Mouse (Mus musculus) urinary bladder, postnatal 10 days (tissue): Measurements from ENCODE around the gene Ccdc78.

Experiments used
- DNase-seq: peaks from one replicate; pipeline ENCODE4 v3.0.0; 2022; ENCODE audit warnings: low spot score

Ccdc78 gene

DNA sequence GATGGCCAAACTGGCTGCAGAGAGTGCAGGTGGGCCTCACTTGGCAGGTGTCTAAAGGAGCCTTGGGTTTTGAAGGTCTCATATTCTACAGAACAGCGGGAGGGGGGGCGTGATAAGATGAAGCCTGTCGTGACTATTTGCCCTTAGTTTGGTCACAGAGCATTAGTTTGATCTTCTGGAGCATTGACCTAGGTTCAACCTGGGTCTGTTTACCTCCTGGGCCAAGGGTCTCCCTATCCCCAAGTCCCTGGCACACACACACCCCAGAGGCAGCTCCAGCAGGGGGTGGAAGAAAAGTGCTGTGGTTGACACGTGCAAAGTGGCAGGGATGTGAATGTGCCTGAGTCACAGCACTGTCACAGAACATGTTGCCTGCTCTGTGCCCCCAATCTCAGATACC is 24.5 kb downstream of the Ccdc78 start:
- no peak for DNase-seq

DNA sequence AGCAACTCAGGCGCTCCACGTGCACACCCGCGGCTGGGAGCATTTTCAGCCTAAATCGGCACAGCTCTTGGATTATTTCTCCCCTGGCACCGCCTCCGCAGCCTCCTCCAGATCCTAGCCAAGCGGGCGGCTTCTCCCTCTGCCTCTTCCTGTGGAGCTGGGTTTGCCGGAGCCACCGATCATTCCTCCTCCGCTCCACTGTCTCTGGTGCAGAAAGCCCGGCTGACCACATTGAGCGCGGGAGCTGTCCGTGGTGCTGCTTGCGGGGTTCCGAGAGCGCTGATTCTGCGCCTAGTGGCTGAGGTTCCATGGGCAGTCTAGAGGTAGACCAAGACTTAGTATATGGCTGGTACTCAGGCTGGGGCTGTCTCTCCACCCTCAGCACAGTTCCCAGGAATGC is 27.1 kb downstream of the Ccdc78 start:
- no peak for DNase-seq

DNA sequence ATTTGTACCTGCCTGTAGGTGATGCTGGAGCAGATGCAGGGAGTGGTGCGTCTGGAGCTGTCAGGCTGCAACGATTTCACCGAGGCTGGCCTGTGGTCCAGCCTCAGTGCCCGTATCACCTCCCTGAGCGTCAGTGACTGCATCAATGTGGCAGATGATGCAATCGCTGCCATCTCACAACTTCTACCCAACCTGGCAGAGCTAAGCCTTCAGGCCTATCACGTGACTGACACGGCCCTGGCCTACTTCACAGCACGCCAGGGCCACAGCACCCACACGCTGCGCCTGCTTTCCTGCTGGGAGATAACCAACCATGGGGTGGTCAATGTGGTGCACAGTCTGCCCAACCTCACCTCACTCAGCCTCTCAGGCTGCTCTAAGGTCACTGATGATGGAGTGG is 31.3 kb downstream of the Ccdc78 start:
- no peak for DNase-seq

DNA sequence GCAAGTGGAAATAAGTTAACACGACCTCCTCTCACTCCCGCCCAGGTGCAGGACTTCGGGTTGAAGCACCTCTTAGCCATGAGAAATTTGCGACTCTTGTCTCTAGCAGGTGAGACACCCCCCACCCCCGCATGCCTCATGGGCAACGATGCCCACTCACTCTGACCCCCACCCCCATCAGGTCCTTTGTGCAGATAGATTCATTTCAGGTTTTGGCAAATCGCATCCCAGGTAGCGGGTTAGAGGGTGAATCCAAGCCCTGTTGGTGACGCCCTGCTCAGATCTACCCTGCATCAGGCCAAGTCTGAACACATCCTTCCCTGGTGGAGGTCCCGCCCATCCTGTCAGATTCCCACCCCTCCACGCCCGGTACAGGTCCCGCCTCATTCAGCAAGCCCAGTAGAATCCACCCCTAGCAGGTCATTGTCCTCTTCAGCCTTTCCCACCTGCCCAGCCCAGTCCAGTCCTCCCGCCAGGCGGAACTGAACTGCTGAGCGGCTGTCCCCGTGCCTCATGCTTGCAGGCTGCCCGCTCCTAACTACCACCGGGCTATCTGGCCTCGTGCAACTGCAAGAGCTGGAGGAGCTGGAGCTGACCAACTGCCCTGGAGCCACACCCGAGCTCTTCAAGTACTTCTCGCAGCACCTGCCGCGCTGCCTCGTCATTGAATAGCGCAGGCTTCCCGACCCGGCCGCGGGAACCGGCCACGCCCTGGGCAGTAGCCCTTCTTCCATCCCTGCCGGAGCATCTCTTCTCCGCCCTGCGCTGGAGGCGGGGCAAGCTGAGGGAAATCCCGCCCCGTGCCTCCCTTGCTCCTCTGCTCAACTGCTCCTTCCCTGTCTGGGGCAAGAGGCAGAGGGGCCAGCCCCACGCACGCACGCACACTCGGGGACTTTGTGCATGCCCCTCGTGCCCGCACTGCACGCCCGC is 32.7 kb downstream of the Ccdc78 start:
- no peak for DNase-seq

DNA sequence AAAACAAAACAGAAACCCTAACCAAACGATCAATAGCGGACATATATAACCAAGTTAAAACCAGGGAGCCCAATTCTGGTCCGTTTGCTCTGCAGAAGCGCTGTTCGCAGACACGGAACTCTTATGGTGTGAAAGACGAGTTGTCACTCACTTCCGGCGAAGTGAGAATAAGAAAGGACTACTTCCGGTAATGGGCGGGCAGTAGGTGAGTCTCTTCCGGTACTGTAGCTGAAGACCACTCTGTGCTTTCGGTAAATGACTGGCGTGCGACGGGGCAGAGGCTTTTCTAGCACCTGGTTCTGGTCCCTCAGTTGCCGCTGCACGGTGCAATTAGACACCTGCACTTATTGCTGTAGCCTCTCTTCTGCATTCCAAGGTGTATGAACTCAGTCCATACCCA is 37.1 kb downstream of the Ccdc78 start, which contains the start of gene Wdr24:
TSS of gene Wdr24 (plus strand) at position 176 of the 400 bp plus-strand sequence.
- DNase-seq: no peak

DNA sequence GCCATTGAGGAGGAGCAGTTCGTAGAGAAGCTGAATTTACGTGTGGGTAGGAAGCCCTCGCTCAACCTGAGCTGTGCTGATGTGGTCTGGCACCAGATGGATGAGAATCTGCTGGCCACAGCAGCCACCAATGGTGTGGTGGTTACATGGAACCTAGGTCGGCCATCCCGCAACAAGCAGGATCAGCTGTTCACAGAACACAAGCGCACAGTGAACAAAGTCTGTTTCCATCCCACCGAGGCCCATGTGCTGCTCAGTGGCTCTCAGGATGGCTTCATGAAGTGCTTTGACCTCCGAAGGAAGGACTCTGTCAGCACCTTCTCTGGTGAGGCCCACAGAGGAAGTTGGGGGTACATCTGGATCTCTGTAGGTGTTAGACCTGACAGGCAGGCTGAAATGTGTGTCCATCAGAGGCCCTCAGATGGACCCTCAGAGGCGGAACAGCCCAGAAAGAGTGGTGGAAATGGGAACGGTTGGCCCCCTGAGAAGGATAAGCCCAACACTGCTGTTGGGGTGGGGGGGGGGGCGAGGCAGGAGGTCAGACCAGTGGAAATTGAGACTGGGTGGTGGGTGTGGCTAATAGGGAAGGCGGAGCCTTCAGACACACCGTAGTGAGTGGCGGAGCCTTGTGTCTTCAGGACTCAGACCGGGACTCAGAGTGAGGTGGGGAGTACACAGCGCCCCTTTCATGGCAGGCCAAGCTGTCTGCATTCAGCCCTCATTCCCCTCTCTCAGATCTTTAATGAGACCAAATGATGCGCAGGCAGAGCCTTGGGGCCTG is 38.2 kb downstream of the Ccdc78 start:
- no peak for DNase-seq

DNA sequence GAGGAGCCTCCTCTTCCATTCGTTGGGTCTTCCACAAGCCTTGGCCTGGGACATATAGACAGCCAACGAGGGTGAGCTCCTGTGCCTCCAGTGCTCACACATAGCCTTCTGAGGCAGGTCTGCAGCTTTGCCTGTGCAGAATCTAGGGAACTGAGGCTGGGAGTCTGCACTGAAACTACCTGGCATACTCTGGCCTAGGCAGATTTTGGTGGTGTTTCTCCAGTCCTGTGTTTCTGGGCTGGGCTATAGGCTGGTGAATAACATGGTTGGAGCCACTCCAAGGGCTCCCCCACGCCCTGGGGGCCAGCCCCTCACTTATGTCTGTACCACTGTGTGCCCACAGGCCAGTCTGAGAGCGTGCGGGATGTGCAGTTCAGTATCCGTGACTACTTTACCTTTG is 38.9 kb downstream of the Ccdc78 start:
- DNase-seq: no peak

DNA sequence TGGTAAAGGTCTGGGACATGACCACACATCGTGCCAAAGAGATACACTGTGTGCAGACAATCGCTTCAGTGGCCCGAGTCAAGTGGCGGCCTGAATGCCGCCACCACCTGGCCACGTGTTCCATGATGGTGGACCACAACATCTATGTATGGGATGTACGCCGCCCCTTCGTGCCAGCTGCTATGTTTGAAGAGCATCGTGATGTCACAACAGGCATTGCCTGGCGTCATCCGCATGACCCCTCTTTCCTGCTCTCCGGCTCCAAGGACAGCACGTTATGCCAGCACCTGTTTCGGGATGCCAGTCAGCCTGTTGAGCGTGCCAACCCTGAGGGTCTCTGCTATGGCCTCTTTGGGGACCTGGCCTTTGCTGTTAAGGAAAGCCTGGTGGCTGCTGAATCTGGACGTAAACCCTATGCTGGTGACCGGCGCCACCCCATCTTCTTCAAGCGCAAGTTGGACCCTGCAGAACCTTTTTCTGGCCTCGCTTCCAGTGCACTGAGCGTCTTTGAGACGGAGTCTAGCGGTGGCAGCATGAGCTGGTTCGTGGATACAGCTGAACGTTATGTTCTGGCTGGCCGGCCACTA is 39.7 kb downstream of the Ccdc78 start:
- DNase-seq: no peak

DNA sequence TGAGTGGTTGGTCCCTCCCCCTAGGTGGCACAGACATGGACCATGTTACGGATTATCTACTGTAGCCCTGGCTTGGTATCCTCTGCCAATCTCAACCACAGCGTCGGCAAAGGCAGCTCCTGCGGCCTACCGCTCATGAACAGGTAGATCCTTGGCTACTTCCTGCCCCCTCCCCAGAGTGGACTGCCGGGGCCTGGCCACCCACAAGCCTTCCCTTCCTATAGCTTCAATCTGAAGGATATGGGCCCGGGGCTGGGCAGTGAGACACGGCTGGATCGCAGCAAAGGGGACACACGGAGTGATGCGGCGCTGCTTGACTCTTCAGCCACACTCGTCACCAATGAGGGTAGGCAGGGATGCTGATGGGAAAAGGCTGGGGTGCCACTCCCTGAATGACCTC is 40.6 kb downstream of the Ccdc78 start:
- no peak for DNase-seq

DNA sequence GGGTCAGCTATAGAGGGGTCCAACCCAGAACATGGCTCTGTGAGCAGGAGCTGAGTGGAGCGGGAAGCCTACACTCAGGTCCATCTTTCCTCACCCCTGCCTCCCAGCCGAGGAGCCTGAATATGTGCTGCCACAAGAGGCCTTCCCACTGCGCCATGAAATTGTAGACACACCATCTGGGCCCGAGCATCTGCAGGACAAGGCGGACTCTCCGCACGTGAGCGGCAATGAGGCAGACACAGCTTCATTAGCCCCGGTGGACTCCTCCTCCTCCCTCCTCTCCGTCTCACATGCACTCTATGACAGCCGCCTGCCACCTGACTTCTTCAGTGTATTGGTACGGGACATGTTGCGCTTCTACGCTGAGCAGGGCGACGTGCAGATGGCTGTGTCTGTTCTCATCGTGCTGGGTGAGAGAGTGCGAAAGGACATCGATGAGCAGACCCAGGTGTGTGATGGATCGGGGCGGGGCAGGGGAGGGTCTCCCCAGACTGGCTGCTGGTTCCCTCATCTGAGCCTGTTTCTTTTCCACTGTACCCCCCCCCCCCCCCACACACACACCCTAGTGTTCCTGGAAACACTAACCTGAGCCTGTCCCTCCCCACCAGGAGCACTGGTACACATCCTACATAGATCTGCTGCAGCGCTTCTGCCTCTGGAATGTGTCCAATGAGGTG is 41.3 kb downstream of the Ccdc78 start:
- no peak for DNase-seq

DNA sequence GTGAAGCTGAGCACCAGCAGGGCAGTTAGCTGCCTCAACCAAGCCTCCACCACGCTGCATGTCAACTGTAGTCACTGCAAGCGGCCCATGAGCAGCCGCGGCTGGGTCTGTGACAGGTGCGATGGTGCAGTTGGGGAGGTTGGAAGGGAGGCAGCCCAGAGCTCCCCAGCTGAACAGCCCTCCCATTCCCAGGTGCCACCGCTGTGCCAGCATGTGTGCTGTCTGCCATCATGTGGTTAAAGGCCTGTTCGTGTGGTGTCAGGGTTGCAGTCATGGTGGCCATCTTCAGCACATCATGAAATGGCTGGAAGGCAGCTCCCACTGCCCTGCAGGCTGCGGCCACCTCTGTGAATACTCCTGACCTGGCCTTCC is 41.8 kb downstream of the Ccdc78 start:
- no peak for DNase-seq

DNA sequence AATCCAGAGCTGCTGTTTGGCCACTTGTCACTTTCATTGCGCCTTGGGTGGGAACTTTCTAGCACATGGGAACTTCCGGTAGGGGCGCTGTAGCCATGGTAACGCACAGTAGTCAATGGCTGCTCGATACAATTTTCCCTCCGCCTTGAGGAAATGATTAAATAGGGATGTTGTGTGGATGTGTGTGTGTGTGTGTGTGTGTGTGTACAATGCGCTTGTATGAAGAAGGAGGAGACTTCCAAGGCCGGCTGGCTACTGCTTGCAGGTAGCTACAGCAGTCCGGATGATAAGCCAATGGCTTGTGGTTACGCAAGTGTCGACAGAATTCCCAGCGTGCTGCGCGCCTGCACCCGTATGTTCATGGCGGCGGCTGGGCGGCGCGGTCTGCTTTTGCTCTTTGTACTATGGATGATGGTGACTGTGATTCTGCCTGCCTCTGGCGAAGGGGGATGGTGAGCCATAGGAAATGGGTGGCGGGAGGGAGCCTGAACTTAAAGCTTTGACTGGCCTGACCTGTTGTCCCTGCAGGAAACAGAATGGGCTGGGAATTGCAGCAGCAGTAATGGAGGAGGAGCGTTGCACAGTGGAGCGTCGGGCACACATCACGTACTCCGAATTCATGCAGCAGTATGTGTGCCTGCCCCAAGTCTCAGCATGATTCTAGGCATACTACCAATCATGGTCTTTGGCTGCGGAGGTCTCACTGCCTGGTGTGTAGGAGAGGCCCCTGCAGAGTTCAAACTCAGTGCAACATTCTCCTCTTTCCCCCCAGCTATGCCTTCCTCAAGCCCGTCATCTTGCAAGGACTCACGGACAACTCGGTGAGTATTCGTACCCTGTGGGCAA is 42.6 kb downstream of the Ccdc78 start, which contains the start of gene Jmjd8:
TSS of gene Jmjd8 (plus strand) at position 156 of the 846 bp plus-strand sequence.
- no peak for DNase-seq

DNA sequence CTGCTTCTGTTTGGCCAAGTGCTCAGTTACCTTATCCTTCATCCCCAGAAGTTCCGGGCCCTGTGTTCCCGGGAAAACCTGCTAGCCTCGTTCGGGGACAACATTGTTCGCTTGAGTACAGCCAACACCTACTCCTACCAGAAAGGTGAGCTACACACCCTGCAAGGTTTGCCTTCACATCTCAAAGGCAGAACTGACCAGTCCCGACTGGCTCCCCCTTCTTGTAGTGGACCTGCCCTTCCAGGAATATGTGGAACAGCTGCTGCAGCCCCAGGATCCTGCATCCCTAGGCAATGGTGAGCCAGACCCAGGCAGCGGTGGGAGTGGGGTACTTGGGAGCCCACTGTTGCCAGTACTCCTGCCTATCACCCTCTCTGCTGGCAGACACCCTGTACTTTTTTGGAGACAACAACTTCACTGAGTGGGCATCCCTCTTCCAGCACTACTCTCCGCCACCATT is 43.2 kb downstream of the Ccdc78 start:
- no peak for DNase-seq

DNA sequence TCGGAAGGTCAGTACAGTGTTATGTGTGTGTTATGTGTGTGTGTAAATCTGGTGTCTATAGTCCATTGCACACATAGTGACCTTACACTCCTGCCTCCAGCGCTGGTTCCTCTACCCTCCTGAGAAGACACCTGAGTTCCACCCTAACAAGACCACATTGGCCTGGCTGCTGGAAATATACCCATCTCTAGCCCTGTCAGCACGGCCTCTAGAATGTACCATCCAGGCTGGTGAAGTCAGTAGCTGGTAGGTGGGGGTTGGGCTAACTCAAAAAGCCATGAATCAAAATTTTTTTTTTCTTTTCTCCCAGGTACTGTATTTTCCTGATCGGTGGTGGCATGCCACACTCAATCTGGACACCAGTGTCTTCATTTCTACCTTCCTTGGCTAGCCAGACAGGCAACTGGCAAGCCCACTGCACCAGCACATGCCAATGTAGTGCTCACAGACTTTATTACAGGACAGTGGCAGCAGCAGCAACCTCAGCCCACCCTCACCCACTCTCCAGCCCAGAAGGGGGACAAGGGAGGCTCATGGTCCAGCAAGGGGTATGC is 43.9 kb downstream of the Ccdc78 start:
- no peak for DNase-seq

DNA sequence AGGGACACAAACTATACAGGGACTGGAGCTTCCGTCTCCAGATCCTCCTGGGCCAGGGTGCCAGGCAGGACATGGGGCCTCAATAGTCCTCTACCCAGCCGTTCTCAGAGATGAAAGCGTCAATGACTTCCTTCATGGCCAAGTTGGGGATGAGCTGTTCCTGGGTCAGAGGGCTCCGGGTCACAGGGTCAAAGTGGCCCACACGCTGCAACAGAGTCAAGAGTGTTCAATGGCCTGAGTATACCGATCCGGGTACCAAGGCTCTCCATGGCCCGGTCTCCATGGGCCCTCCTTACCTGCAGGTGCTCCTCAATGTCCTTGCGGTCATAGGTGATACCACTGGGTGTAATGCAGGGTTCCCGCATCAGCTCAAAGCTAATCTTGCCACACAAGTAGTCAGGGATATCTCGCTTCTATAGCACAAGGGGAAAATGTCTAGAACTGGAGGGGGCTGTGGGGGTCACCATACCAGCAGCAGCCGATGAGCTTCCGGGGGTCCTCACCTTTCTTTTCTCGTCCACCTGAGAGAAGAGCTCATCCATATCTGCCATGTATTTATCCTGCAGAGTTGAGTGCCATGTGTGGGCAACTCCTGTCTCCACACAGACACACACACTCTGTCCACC is 44.5 kb downstream of the Ccdc78 start:
- no peak for DNase-seq

DNA sequence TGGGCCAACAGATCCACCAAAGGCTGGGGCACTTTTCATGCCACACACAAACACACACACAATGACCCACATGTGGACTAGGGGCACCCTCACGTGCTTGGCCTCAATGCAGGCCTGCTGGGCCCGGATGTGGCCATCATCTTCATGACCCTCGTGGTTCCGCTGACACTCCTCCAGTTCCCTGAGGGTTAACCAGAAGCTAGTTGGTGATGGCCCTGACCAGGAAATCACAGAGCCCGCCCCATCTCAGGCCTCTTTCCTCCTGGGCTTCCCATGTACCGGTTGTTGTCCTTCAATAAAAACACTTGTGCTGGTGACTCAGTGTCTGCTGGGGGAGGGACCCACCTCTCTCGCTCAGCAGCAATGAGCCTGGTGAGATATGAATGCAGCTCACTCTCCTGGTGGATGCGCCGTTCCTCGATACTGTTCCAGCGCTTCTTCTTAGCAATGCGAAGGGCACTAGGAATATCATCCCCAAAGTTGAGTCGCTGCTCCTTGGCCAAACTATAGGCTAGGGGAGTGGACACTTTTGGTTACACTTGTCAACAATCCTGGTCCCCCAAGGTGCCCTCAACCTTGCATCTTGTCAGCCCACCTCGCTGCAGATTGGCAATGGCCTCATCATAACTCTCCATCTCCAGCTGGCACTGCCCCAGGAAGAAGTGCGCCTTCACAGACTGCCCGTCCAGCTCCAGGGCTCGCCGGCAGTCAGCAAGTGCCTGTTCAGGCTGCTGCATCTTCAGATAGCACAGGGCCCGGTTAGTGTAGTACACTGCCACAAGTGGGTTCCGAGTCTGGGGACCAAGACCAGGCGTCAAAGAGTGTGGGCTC is 45.3 kb downstream of the Ccdc78 start:
- no peak for DNase-seq

DNA sequence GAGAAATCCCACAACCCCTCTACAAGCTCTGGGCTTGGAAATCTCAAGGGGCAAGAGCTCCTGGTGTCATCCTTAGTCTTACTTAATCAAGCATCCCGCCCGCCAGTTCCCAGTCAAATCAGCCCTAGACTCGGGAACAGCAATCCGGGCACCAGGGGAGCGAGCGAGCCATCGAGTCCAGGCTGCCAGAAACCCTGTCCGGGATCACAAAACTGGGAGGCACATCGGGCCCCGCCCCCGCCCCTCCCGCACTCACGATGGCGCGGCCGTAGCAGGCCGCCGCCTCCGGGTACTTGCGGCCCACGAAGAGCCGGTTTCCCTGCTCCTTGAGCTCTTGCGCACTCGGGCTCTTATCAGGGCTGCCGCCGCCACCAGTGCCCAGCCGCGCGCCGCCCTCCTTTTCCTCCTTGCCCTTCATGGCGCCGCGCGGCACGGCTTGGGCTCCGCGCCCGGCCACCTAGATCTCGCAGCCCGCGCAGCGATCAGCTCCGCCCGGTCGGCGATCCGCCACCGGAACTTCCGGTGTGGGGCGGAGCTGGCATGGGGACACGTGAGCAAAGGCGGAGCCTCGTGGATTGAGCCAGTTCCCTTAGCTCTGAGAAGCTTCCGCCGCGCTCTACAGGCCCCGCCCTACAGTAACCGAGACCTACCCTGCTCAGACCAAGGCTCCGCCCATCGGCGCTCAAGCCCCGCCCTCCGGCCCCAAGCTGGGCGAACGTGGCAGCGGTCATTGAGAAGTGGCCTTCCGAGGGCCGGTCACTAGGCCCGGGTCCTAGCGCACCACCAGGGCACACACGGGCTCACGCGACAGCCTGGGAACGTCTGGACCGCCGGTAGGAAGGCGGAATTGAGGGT is 46.3 kb downstream of the Ccdc78 start:
- peak; percentile 97 for DNase-seq

DNA sequence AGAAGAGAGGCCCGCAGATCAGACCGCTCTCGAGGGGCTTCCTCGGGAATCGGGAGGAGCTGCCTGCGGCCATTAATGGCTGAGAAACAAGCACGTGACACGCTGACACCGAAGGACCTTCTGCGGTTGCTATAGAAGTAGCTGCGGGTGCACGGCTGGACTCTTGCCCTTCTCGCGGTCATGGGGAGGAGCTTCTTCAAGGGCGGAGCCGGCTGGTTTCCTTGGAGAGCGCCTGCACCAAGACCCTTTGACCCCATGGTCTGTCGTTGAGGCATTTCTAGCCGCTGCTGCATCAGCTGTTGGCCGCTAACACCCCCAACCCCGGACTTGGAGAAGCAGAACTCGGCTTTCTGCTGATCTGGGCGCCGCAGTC is 46.9 kb downstream of the Ccdc78 start, which contains the start of gene Stub1:
TSS of gene Stub1 (minus strand) at position 114 of the 373 bp plus-strand sequence.
- peak; percentile 64 for DNase-seq
